Mouse (Mus musculus): ENCODE results near the gene Map2. TPM values are rescaled to one million over a fixed set of nuclear protein-coding genes. Genes with fewer than 3 reads are reported as not detected.

Map2 gene
- total and polyA plus RNA-seq, 3 experiments, result 0.66 TPM; not detected in 2

DNA sequence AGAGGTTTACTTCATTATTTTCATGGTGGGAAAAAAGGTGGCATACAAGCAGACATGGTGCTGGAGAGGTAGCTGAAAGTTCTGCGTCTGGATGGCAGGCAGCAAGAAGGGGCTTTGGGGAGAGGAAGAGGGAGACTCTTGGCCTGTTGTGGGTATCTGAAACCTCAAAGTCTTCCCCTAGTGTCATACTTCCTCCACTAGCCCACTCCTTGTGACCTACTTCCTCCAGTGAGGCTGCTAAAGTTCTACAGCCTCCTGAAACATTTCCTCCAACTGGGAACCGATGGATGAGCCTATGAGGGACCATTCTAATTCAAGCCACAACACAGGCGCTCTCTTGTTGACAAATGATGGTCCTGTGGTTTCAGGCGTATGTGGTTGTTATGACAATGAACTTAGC lies 56.9 kb downstream of the Map2 start:
- ATAC-seq (ENCODE audit: extremely low read depth, insufficient number of reproducible peaks, low FRiP score, poor library complexity, severe bottlenecking) (no peak), DNase-seq (ENCODE audit: low spot score) (no peak)

DNA sequence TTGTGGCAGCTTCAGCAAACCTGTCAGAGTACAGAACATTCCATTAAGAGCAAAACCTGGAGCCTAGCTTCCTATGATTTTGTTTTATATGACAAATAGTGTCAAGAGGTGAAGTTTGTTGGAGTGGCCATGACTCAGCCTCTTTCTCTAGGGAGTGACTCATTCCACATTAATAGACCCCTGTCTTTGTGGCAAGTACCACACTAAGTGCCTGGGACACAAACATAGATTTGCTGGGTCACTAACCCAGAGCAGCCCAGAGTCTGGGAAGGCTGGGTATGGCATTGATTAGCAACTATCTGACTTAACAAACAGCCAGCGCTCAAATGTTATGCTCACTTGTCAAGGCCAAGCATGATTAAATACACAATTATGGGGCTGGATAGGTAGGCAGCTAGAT lies 69.8 kb downstream of the Map2 start:
- Histone ChIP-seq H3K4me1 (ENCODE audit: insufficient read depth, low read depth, low read length) (no peaks in the 10 kb centered on the region), H3K4me3 (ENCODE audit: low read depth, low read length) (no peak overlapping the region), H3K36me3 (replicated peaks) (no peaks in the 10 kb centered on the region), H3K27me3 (ENCODE audit: insufficient read depth, low read length) (no peaks in the 10 kb centered on the region), H3K9me3 (replicated peaks) (no peaks in the 10 kb centered on the region)
- TF ChIP-seq POLR2AphosphoS5 (IDR thresholded peaks at IDR 0.05; ENCODE audit: insufficient replicate concordance, low read depth, low read length) (no peak), TAL1 (conservative IDR thresholded peaks at IDR 0.05; ENCODE audit: low read depth, low read length) (no peak), CTCF (IDR thresholded peaks at IDR 0.05; ENCODE audit: low read depth, low read length) (no peak), GATA1 (IDR thresholded peaks at IDR 0.05; ENCODE audit: borderline replicate concordance, low read length) (no peak), GATA2 (IDR thresholded peaks at IDR 0.05; ENCODE audit: borderline replicate concordance, low read depth, low read length) (no peak)
- DNase-seq (ENCODE audit: low spot score), result no peak
- no peak for ATAC-seq (ENCODE audit: extremely low read depth, insufficient number of reproducible peaks, low FRiP score, poor library complexity, severe bottlenecking)

More for the DNA sequence above, 56.9 kb downstream of the Map2 start:
- no peaks in the 10 kb centered on the region for H3K4me1 ChIP-seq (ENCODE audit: insufficient read depth, low read depth, low read length)
- no peak overlapping the region for H3K4me3 ChIP-seq (ENCODE audit: low read depth, low read length)
- TF ChIP-seq CTCF (IDR thresholded peaks at IDR 0.05; ENCODE audit: low read depth, low read length) (no peak), GATA2 (IDR thresholded peaks at IDR 0.05; ENCODE audit: borderline replicate concordance, low read depth, low read length) (no peak), GATA1 (IDR thresholded peaks at IDR 0.05; ENCODE audit: borderline replicate concordance, low read length) (no peak), TAL1 (conservative IDR thresholded peaks at IDR 0.05; ENCODE audit: low read depth, low read length) (no peak), POLR2AphosphoS5 (IDR thresholded peaks at IDR 0.05; ENCODE audit: insufficient replicate concordance, low read depth, low read length) (no peak)
- no peaks in the 10 kb centered on the region for H3K27me3 ChIP-seq (ENCODE audit: insufficient read depth, low read length)
- no peaks in the 10 kb centered on the region for H3K36me3 ChIP-seq (replicated peaks)
- no peaks in the 10 kb centered on the region for H3K9me3 ChIP-seq (replicated peaks)

DNA sequence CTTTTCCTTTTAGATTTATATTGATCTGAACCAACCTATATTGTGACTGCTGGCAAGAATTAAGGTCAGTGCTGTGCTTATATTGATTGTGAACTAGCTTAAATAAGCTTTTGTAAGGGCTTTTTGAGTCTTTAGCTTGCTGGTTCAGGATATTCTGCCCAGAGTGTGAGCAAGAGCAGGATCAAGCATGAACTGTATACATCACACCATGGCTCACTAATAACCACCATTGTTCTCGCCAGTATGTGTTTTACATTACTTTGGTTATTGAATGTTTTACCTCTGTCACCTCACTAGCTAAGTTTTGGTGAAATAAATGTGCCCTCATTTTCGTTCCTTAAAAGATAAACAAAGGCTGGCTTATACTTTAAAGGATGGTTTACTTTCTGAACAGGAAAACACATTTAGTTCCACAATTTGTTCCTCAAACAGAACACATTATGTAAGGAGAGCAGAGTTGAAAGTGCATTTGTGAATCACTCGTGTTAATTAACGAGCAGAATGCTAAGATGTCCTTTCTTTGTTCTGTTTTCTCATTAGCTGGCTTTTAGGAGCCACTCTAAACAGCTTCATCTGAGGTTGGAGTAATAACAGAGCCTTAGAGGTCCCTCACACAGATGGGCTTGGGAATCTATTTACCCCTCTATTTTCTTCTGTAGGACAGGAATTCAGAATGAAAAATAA lies 76.7 kb downstream of the Map2 start:
- DNase-seq (ENCODE audit: low spot score) (no peak), ATAC-seq (ENCODE audit: extremely low read depth, insufficient number of reproducible peaks, low FRiP score, poor library complexity, severe bottlenecking) (no peak)
- no peak overlapping the region for H3K4me3 ChIP-seq (ENCODE audit: low read depth, low read length)
- H3K36me3 ChIP-seq (replicated peaks), result no peaks in the 10 kb centered on the region
- no peaks in the 10 kb centered on the region for H3K9me3 ChIP-seq (replicated peaks)
- no peak for TF ChIP-seq POLR2AphosphoS5 (IDR thresholded peaks at IDR 0.05; ENCODE audit: insufficient replicate concordance, low read depth, low read length)
- no peaks in the 10 kb centered on the region for H3K27me3 ChIP-seq (ENCODE audit: insufficient read depth, low read length)
- H3K4me1 ChIP-seq (ENCODE audit: insufficient read depth, low read depth, low read length), result no peaks in the 10 kb centered on the region

DNA sequence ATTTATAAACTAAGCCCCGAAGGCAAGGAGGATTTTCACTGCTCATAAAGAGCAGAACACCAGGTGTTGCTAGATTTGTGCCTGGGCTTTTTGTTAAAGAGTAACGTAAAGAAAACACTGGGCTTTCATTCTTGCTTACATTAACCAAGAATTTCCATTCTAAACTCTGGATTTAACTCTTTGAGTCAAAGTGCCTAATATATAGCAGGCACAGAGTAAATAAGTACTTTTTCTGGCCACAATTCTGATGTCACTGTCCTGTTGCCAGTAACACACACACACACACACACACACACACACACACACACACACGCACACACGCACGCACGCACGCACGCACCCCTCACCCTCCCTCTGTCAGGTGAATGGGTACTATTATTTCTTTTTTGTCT lies 77.3 kb downstream of the Map2 start:
- no peak for DNase-seq (ENCODE audit: low spot score)
- no peak for TF ChIP-seq TAL1 (conservative IDR thresholded peaks at IDR 0.05; ENCODE audit: low read depth, low read length)
- no peak for TF ChIP-seq GATA1 (IDR thresholded peaks at IDR 0.05; ENCODE audit: borderline replicate concordance, low read length)
- TF ChIP-seq CTCF (IDR thresholded peaks at IDR 0.05; ENCODE audit: low read depth, low read length), result no peak
- no peak for TF ChIP-seq POLR2AphosphoS5 (IDR thresholded peaks at IDR 0.05; ENCODE audit: insufficient replicate concordance, low read depth, low read length)
- TF ChIP-seq GATA2 (IDR thresholded peaks at IDR 0.05; ENCODE audit: borderline replicate concordance, low read depth, low read length), result no peak
- no peaks in the 10 kb centered on the region for H3K9me3 ChIP-seq (replicated peaks)
- H3K27me3 ChIP-seq (ENCODE audit: insufficient read depth, low read length), result no peaks in the 10 kb centered on the region
- H3K4me3 ChIP-seq (ENCODE audit: low read depth, low read length), result no peak overlapping the region
- no peaks in the 10 kb centered on the region for H3K36me3 ChIP-seq (replicated peaks)
- no peak for ATAC-seq (ENCODE audit: extremely low read depth, insufficient number of reproducible peaks, low FRiP score, poor library complexity, severe bottlenecking)
- no peaks in the 10 kb centered on the region for H3K4me1 ChIP-seq (ENCODE audit: insufficient read depth, low read depth, low read length)

DNA sequence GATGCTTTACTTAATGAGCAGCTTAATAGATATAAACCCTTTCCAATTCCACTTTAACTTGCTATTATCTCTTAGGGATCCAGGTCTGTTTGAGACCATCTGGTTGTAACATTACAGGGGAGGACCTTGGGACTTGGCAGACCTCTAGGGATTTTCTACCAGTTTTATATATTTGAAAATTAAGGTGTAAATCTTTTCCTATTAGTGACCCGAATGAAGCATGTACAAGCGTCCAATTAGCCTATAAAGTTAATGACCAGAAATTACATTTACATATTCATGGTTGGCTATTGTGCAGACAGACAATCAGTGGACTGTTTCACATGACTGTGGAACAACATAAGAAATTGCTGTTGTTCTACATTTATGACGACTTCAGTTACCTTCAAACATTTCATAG lies 88.1 kb downstream of the Map2 start:
- Histone ChIP-seq H3K4me1 (ENCODE audit: insufficient read depth, low read depth, low read length) (no peaks in the 10 kb centered on the region), H3K4me3 (ENCODE audit: low read depth, low read length) (no peak overlapping the region), H3K27me3 (ENCODE audit: insufficient read depth, low read length) (no peaks in the 10 kb centered on the region), H3K9me3 (replicated peaks) (no peaks in the 10 kb centered on the region), H3K36me3 (replicated peaks) (no peaks in the 10 kb centered on the region)
- TF ChIP-seq POLR2AphosphoS5 (IDR thresholded peaks at IDR 0.05; ENCODE audit: insufficient replicate concordance, low read depth, low read length) (no peak), TAL1 (conservative IDR thresholded peaks at IDR 0.05; ENCODE audit: low read depth, low read length) (no peak)
- no peak for ATAC-seq (ENCODE audit: extremely low read depth, insufficient number of reproducible peaks, low FRiP score, poor library complexity, severe bottlenecking)
- no peak for DNase-seq (ENCODE audit: low spot score)

DNA sequence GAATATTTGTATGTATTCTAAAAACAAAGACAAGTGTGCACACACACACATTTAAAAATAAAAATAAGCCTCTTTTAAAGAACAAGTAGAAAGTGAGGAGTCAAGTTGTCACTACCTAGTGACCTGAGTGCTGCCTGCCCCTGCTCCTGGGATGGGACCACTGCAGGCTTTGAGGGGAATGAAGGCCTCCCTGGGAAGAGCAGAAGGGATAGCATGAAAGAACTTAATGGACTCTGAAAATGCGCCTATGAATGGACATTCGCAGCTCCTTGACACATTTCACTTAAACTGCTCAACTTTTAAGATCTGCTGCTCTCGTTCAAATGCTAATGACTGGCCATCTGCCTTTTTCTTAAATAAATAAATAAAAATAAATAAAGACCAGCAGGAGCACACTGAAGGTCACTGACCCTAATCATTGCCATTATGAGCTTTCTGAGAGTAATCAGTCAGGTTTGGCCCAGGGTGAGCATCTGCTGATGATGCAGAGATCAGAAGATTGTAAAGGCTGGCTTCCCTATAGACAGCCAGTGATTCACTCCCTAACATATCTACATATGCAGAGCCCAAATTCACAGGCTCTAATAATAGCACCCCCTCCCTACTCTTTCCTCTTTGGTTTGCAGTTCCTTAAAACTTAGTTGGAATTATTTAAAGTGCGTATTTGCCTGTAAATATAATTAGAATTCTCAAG lies 91.3 kb downstream of the Map2 start:
- Histone ChIP-seq H3K9me3 (replicated peaks) (no peaks in the 10 kb centered on the region), H3K27me3 (ENCODE audit: insufficient read depth, low read length) (no peaks in the 10 kb centered on the region), H3K4me3 (ENCODE audit: low read depth, low read length) (no peak overlapping the region), H3K36me3 (replicated peaks) (no peaks in the 10 kb centered on the region), H3K4me1 (ENCODE audit: insufficient read depth, low read depth, low read length) (no peaks in the 10 kb centered on the region)
- no peak for ATAC-seq (ENCODE audit: extremely low read depth, insufficient number of reproducible peaks, low FRiP score, poor library complexity, severe bottlenecking)
- DNase-seq (ENCODE audit: low spot score), result no peak
- TF ChIP-seq TAL1 (conservative IDR thresholded peaks at IDR 0.05; ENCODE audit: low read depth, low read length), result no peak
- no peak for TF ChIP-seq GATA1 (IDR thresholded peaks at IDR 0.05; ENCODE audit: borderline replicate concordance, low read length)
- no peak for TF ChIP-seq POLR2AphosphoS5 (IDR thresholded peaks at IDR 0.05; ENCODE audit: insufficient replicate concordance, low read depth, low read length)
- TF ChIP-seq GATA2 (IDR thresholded peaks at IDR 0.05; ENCODE audit: borderline replicate concordance, low read depth, low read length), result no peak
- TF ChIP-seq CTCF (IDR thresholded peaks at IDR 0.05; ENCODE audit: low read depth, low read length), result no peak

Data from G1E (cell line).